Mouse (Mus musculus): Measurements from ENCODE around the gene Mrpl51.

GRCm38 (mm10) chr6:125232516-125232915 lies 40.9 kb downstream of the Mrpl51 start:
- no peak for TF ChIP-seq POLR2A (IDR thresholded peaks at IDR 0.05; ENCODE audit: insufficient read depth, low read depth, low read length)
- no peak for TF ChIP-seq CTCF (IDR thresholded peaks at IDR 0.05)
